Mouse (Mus musculus) midbrain, embryonic 15.5 days (tissue): ENCODE results near the gene Rfx1. TPM values are rescaled to one million over a fixed set of nuclear protein-coding genes. Genes with fewer than 3 reads are reported as not detected.

ENCODE experiments used
- ATAC-seq: fragments of 200-750 bp; cut with Nextera tagmentation; replicated peaks from 2 replicates; pipeline ENCODE4 v1.8.0; 2017; ENCODE audit warnings: moderate TSS enrichment
- H3K27ac ChIP-seq: fragments of 300-500 bp; sonication (generic); 2 replicates; pipeline ENCODE4 v1.5.1; 2015; ENCODE audit warnings: mild to moderate bottlenecking, inconsistent platforms
- H3K27me3 ChIP-seq: fragments of 300-500 bp; sonication (generic); replicated peaks from 2 replicates; pipeline ENCODE4 v1.6.1; 2015; ENCODE audit warnings: inconsistent platforms
- H3K36me3 ChIP-seq: fragments of 300-500 bp; sonication (generic); replicated peaks from 2 replicates; pipeline ENCODE4 v1.6.1; 2015; ENCODE audit warnings: inconsistent platforms
- H3K4me1 ChIP-seq: fragments of 300-500 bp; sonication (generic); 2 replicates; pipeline ENCODE4 v1.6.1; 2015; ENCODE audit warnings: inconsistent platforms
- H3K4me2 ChIP-seq: fragments of 300-500 bp; sonication (generic); 2 replicates; pipeline ENCODE4 v1.6.1; 2015; ENCODE audit warnings: inconsistent platforms, mild to moderate bottlenecking, moderate library complexity
- H3K4me3 ChIP-seq: fragments of 300-500 bp; sonication (generic); 2 replicates; pipeline ENCODE4 v1.5.1; 2015; ENCODE audit warnings: mild to moderate bottlenecking, inconsistent platforms
- H3K9ac ChIP-seq: fragments of 300-500 bp; sonication (generic); 2 replicates; pipeline ENCODE4 v1.6.1; 2015; ENCODE audit warnings: mild to moderate bottlenecking, inconsistent platforms
- H3K9me3 ChIP-seq: fragments of 300-500 bp; sonication (generic); 2 replicates; pipeline ENCODE4 v1.6.1; 2016; ENCODE audit warnings: inconsistent platforms
- WGBS: fragments of 180-500 bp; shearing (Covaris S2); methylation state at CpG from one replicate; pipeline ENCODE4 v1.1.7; 2015; ENCODE audit warnings: mixed read lengths; 5-methylcytosine and 5-hydroxymethylcytosine counted together
- polyA plus RNA-seq: library from polyadenylated mRNA; unstranded; fragments of >200 nt; fragmentation: Nextera tagmentation; extraction: Ambion mirVana; gene quantifications from 2 replicates; pipeline ENCODE4 v1.2.1, GENCODE M21; 2015

The Rfx1 gene
- polyA plus RNA-seq, 1 experiment from 2014 or later: 12.4 TPM

GRCm38 (mm10) chr8:84042066-84042947 lies 24.3 kb upstream of the Rfx1 start, which contains the start of gene Il27ra:
Il27ra (minus strand) TSS chr8:84042589.
- Histone ChIP-seq H3K4me2 (peak within 1 kb of the TSS; percentile 46), H3K27ac (no peak within 1 kb of the TSS), H3K4me1 (peaks cover 14% of the 10 kb centered on the region), H3K27me3 (peaks cover 59% of the 10 kb centered on the region), H3K36me3 (no peaks in the 10 kb centered on the region), H3K9me3 (no peaks in the 10 kb centered on the region), H3K9ac (no peak within 1 kb of the TSS), H3K4me3 (peak within 1 kb of the TSS; percentile 22)
- peak; percentile 42; the same call in 1 of the 2 replicates for ATAC-seq
- 4% methylated on average over 40 of the region's 40 CpGs for WGBS

GRCm38 (mm10) chr8:84042948-84043342 lies 23.7 kb upstream of the Rfx1 start:
- H3K36me3 ChIP-seq: no peaks in the 10 kb centered on the region
- H3K9me3 ChIP-seq: no peaks in the 10 kb centered on the region
- H3K4me2 ChIP-seq: 0 out of 2 replicates have a peak overlapping the region, but pooled peaks have one; percentile 46
- WGBS: 34% methylated on average over 12 of the region's 12 CpGs
- H3K9ac ChIP-seq: no peak overlapping the region
- no peak for ATAC-seq
- peaks cover 59% of the 10 kb centered on the region for H3K27me3 ChIP-seq
- H3K4me1 ChIP-seq: peaks cover 14% of the 10 kb centered on the region
- no peak overlapping the region for H3K27ac ChIP-seq
- H3K4me3 ChIP-seq: no peak overlapping the region

- H3K4me3 ChIP-seq: no peak overlapping the region
- 7% methylated on average over 7 of the region's 7 CpGs for WGBS
- H3K36me3 ChIP-seq: no peaks in the 10 kb centered on the region
- H3K27me3 ChIP-seq: peaks cover 52% of the 10 kb centered on the region
- ATAC-seq: no peak
- no peak overlapping the region for H3K9ac ChIP-seq
- H3K9me3 ChIP-seq: no peaks in the 10 kb centered on the region
- H3K27ac ChIP-seq: no peak overlapping the region
- H3K4me1 ChIP-seq: peaks cover 14% of the 10 kb centered on the region
- no peak overlapping the region for H3K4me2 ChIP-seq
Measured at GRCm38 (mm10) chr8:84044103-84044502, 22.5 kb upstream of the Rfx1 start.

- no peak within 1 kb of the TSS for H3K9ac ChIP-seq
- 6% methylated on average over 9 of the region's 9 CpGs for WGBS
- peaks cover 52% of the 10 kb centered on the region for H3K27me3 ChIP-seq
- peak within 1 kb of the TSS; percentile 30; the same call in 1 of the 2 replicates for H3K4me2 ChIP-seq
- no peaks in the 10 kb centered on the region for H3K9me3 ChIP-seq
- no peaks in the 10 kb centered on the region for H3K36me3 ChIP-seq
- H3K4me1 ChIP-seq: peaks cover 14% of the 10 kb centered on the region
- H3K4me3 ChIP-seq: no peak within 1 kb of the TSS
- H3K27ac ChIP-seq: no peak within 1 kb of the TSS
- ATAC-seq: no peak
Measured at GRCm38 (mm10) chr8:84044900-84045299, 21.7 kb upstream of the Rfx1 start, which contains the start of gene Rln3. Rln3 (minus strand) TSS chr8:84045000.

GRCm38 (mm10) chr8:84046505-84046904 lies 20.1 kb upstream of the Rfx1 start:
- no peaks in the 10 kb centered on the region for H3K9me3 ChIP-seq
- no peak overlapping the region for H3K4me3 ChIP-seq
- ATAC-seq: no peak
- 85% methylated on average over 3 of the region's 3 CpGs for WGBS
- peaks cover 14% of the 10 kb centered on the region for H3K4me1 ChIP-seq
- no peaks in the 10 kb centered on the region for H3K36me3 ChIP-seq
- H3K27ac ChIP-seq: no peak overlapping the region
- H3K4me2 ChIP-seq: no peak overlapping the region
- peaks cover 41% of the 10 kb centered on the region for H3K27me3 ChIP-seq
- no peak overlapping the region for H3K9ac ChIP-seq

GRCm38 (mm10) chr8:84048171-84048570 lies 18.5 kb upstream of the Rfx1 start:
- Histone ChIP-seq H3K4me1 (peaks cover 3% of the 10 kb centered on the region; the same call in 1 of the 2 replicates), H3K4me3 (no peak overlapping the region), H3K9me3 (no peaks in the 10 kb centered on the region), H3K36me3 (no peaks in the 10 kb centered on the region), H3K4me2 (no peak overlapping the region), H3K27me3 (peaks cover 24% of the 10 kb centered on the region), H3K9ac (no peak overlapping the region), H3K27ac (no peak overlapping the region)
- WGBS: 81% methylated on average over 5 of the region's 5 CpGs
- no peak for ATAC-seq

- no peaks in the 10 kb centered on the region for H3K27me3 ChIP-seq
- H3K4me3 ChIP-seq: no peak overlapping the region
- H3K27ac ChIP-seq: no peak overlapping the region
- no peak for ATAC-seq
- H3K36me3 ChIP-seq: no peaks in the 10 kb centered on the region
- H3K4me1 ChIP-seq: no peaks in the 10 kb centered on the region
- H3K9me3 ChIP-seq: no peaks in the 10 kb centered on the region
- H3K9ac ChIP-seq: no peak overlapping the region
- H3K4me2 ChIP-seq: no peak overlapping the region
- WGBS: 68% methylated on average over 3 of the region's 3 CpGs
Measured at GRCm38 (mm10) chr8:84052746-84053145, 13.9 kb upstream of the Rfx1 start.

GRCm38 (mm10) chr8:84053229-84053628 lies 13.4 kb upstream of the Rfx1 start:
- H3K27ac ChIP-seq: no peak overlapping the region
- H3K4me1 ChIP-seq: no peaks in the 10 kb centered on the region
- no peak overlapping the region for H3K4me3 ChIP-seq
- no peak overlapping the region for H3K9ac ChIP-seq
- WGBS: 92% methylated on average over 5 of the region's 5 CpGs
- H3K36me3 ChIP-seq: no peaks in the 10 kb centered on the region
- H3K4me2 ChIP-seq: no peak overlapping the region
- no peaks in the 10 kb centered on the region for H3K27me3 ChIP-seq
- ATAC-seq: no peak
- H3K9me3 ChIP-seq: no peaks in the 10 kb centered on the region

- 97% methylated on average over 1 of the region's 1 CpGs for WGBS
- no peak overlapping the region for H3K4me3 ChIP-seq
- H3K36me3 ChIP-seq: no peaks in the 10 kb centered on the region
- H3K4me1 ChIP-seq: no peaks in the 10 kb centered on the region
- no peak overlapping the region for H3K9ac ChIP-seq
- H3K4me2 ChIP-seq: no peak overlapping the region
- H3K27ac ChIP-seq: no peak overlapping the region
- no peak for ATAC-seq
- H3K9me3 ChIP-seq: no peaks in the 10 kb centered on the region
- H3K27me3 ChIP-seq: no peaks in the 10 kb centered on the region
Measured at GRCm38 (mm10) chr8:84057827-84058226, 8.8 kb upstream of the Rfx1 start.

GRCm38 (mm10) chr8:84059226-84059625 lies 7.4 kb upstream of the Rfx1 start:
- no peaks in the 10 kb centered on the region for H3K9me3 ChIP-seq

GRCm38 (mm10) chr8:84060245-84060644 lies 6.4 kb upstream of the Rfx1 start:
- H3K9me3 ChIP-seq: no peaks in the 10 kb centered on the region
- H3K4me1 ChIP-seq: no peaks in the 10 kb centered on the region
- no peak overlapping the region for H3K9ac ChIP-seq
- no peak overlapping the region for H3K4me3 ChIP-seq
- 81% methylated on average over 2 of the region's 2 CpGs for WGBS
- ATAC-seq: no peak
- H3K36me3 ChIP-seq: no peaks in the 10 kb centered on the region
- H3K27ac ChIP-seq: no peak overlapping the region
- H3K27me3 ChIP-seq: no peaks in the 10 kb centered on the region
- no peak overlapping the region for H3K4me2 ChIP-seq

More at GRCm38 (mm10) chr8:84059226-84059625, 7.4 kb upstream of the Rfx1 start:
- no peak overlapping the region for H3K9ac ChIP-seq
- H3K4me1 ChIP-seq: no peaks in the 10 kb centered on the region
- no peak overlapping the region for H3K4me3 ChIP-seq
- 89% methylated on average over 2 of the region's 2 CpGs for WGBS
- no peak overlapping the region for H3K4me2 ChIP-seq
- H3K27me3 ChIP-seq: no peaks in the 10 kb centered on the region
- no peak overlapping the region for H3K27ac ChIP-seq
- H3K36me3 ChIP-seq: no peaks in the 10 kb centered on the region
- no peak for ATAC-seq

GRCm38 (mm10) chr8:84063861-84064610 lies 2.6 kb upstream of the Rfx1 start:
- no peak overlapping the region for H3K4me2 ChIP-seq
- no peaks in the 10 kb centered on the region for H3K27me3 ChIP-seq
- H3K4me1 ChIP-seq: peaks cover 23% of the 10 kb centered on the region
- WGBS: 75% methylated on average over 8 of the region's 8 CpGs
- H3K36me3 ChIP-seq: no peaks in the 10 kb centered on the region
- no peak for ATAC-seq
- no peak overlapping the region for H3K27ac ChIP-seq
- H3K9me3 ChIP-seq: no peaks in the 10 kb centered on the region
- no peak overlapping the region for H3K9ac ChIP-seq
- H3K4me3 ChIP-seq: no peak overlapping the region
